Mouse (Mus musculus): ENCODE measurements around the gene Gls. TPM values are rescaled to one million over a fixed set of nuclear protein-coding genes. Genes with fewer than 3 reads are reported as not detected.
A peak's percentile ranks its signal among the peaks of the same experiment; 100 is the strongest.

Gene Gls
- total and polyA plus RNA-seq, 2 experiments from 2014 or later: 25.7 to 152 TPM

GRCm38 (mm10) chr1:52150676-52151075 lies 82.4 kb downstream of the Gls start:
- no peak for TF ChIP-seq CTCF (IDR thresholded peaks at IDR 0.05; ENCODE audit: low read depth)
- WGBS: 56% methylated on average over 11 of the region's 11 CpGs
- H3K4me3 ChIP-seq (ENCODE audit: low read length): no peak overlapping the region
- no peak for DNase-seq (ENCODE audit: low spot score)
- H3K9ac ChIP-seq (replicated peaks; ENCODE audit: low read length): no peak overlapping the region
- H3K36me3 ChIP-seq (ENCODE audit: insufficient read depth, low read length): 0 out of 2 replicates have a peak, but pooled peaks cover under 1% of the 10 kb centered on the region
- H3K4me2 ChIP-seq (ENCODE audit: low read depth, low read length): no peak overlapping the region
- no peaks in the 10 kb centered on the region; the same call in 1 of the 2 replicates for H3K4me1 ChIP-seq (ENCODE audit: insufficient read depth, low read length)
- peak overlapping the region; percentile 58 for H3K27ac ChIP-seq
- 0 out of 2 replicates have a peak, but pooled peaks have one; percentile 13 for ATAC-seq
- no peaks in the 10 kb centered on the region for H3K27me3 ChIP-seq (ENCODE audit: insufficient read depth, low read length)
- H3K9me3 ChIP-seq (ENCODE audit: low read length): no peaks in the 10 kb centered on the region

- peak overlapping the region; percentile 58; the same call in 1 of the 2 replicates for H3K27ac ChIP-seq
- no peaks in the 10 kb centered on the region for H3K36me3 ChIP-seq (ENCODE audit: insufficient read depth, low read length)
- ATAC-seq (peak; percentile 74), DNase-seq (ENCODE audit: low spot score) (peak; percentile 81)
- H3K4me2 ChIP-seq (ENCODE audit: low read depth, low read length): no peak overlapping the region
- no peak overlapping the region for H3K4me3 ChIP-seq (ENCODE audit: low read length)
- H3K4me1 ChIP-seq (ENCODE audit: insufficient read depth, low read length): no peaks in the 10 kb centered on the region; the same call in 1 of the 2 replicates
- TF ChIP-seq CTCF (IDR thresholded peaks at IDR 0.05; ENCODE audit: low read depth): no peak
- H3K9me3 ChIP-seq (ENCODE audit: low read length): no peaks in the 10 kb centered on the region
- no peaks in the 10 kb centered on the region for H3K27me3 ChIP-seq (ENCODE audit: insufficient read depth, low read length)
- WGBS: 42% methylated on average over 9 of the region's 9 CpGs
- H3K9ac ChIP-seq (replicated peaks; ENCODE audit: low read length): no peak overlapping the region
These were observed 83.1 kb downstream of the Gls start for GRCm38 (mm10) chr1:52149934-52150346.

GRCm38 (mm10) chr1:52148696-52149095 lies 84.3 kb downstream of the Gls start:
- no peak overlapping the region for H3K9ac ChIP-seq (replicated peaks; ENCODE audit: low read length)
- H3K27me3 ChIP-seq (ENCODE audit: insufficient read depth, low read length): no peaks in the 10 kb centered on the region
- no peaks in the 10 kb centered on the region for H3K36me3 ChIP-seq (ENCODE audit: insufficient read depth, low read length)
- no peak overlapping the region for H3K4me3 ChIP-seq (ENCODE audit: low read length)
- no peak for DNase-seq (ENCODE audit: low spot score)
- no peak overlapping the region for H3K27ac ChIP-seq
- no peak for TF ChIP-seq CTCF (IDR thresholded peaks at IDR 0.05; ENCODE audit: low read depth)
- ATAC-seq: no peak
- no peaks in the 10 kb centered on the region; the same call in 1 of the 2 replicates for H3K4me1 ChIP-seq (ENCODE audit: insufficient read depth, low read length)
- no peaks in the 10 kb centered on the region for H3K9me3 ChIP-seq (ENCODE audit: low read length)
- WGBS: 52% methylated on average over 7 of the region's 7 CpGs
- H3K4me2 ChIP-seq (ENCODE audit: low read depth, low read length): no peak overlapping the region

- Histone ChIP-seq H3K9me3 (ENCODE audit: low read length) (no peaks in the 10 kb centered on the region), H3K27ac (no peak overlapping the region), H3K36me3 (ENCODE audit: insufficient read depth, low read length) (no peaks in the 10 kb centered on the region), H3K27me3 (ENCODE audit: insufficient read depth, low read length) (no peaks in the 10 kb centered on the region), H3K4me3 (ENCODE audit: low read length) (no peak overlapping the region), H3K4me1 (ENCODE audit: insufficient read depth, low read length) (no peaks in the 10 kb centered on the region; the same call in 1 of the 2 replicates), H3K4me2 (ENCODE audit: low read depth, low read length) (no peak overlapping the region), H3K9ac (replicated peaks; ENCODE audit: low read length) (no peak overlapping the region)
- no peak for ATAC-seq
- TF ChIP-seq CTCF (IDR thresholded peaks at IDR 0.05; ENCODE audit: low read depth): no peak
- peak; percentile 38 for DNase-seq (ENCODE audit: low spot score)
- WGBS: 77% methylated on average over 7 of the region's 7 CpGs
These were observed 84.9 kb downstream of the Gls start for GRCm38 (mm10) chr1:52148178-52148577.

GRCm38 (mm10) chr1:52147431-52147830 lies 85.6 kb downstream of the Gls start:
- ATAC-seq (no peak), DNase-seq (ENCODE audit: low spot score) (no peak)
- Histone ChIP-seq H3K4me2 (ENCODE audit: low read depth, low read length) (no peak overlapping the region), H3K27me3 (ENCODE audit: insufficient read depth, low read length) (no peaks in the 10 kb centered on the region), H3K4me1 (ENCODE audit: insufficient read depth, low read length) (no peaks in the 10 kb centered on the region; the same call in 1 of the 2 replicates), H3K4me3 (ENCODE audit: low read length) (no peak overlapping the region), H3K9ac (replicated peaks; ENCODE audit: low read length) (no peak overlapping the region), H3K36me3 (ENCODE audit: insufficient read depth, low read length) (no peaks in the 10 kb centered on the region), H3K9me3 (ENCODE audit: low read length) (no peaks in the 10 kb centered on the region), H3K27ac (no peak overlapping the region)
- WGBS: 84% methylated on average over 2 of the region's 2 CpGs
- no peak for TF ChIP-seq CTCF (IDR thresholded peaks at IDR 0.05; ENCODE audit: low read depth)

GRCm38 (mm10) chr1:52146214-52146970 lies 86.6 kb downstream of the Gls start:
- 53% methylated on average over 12 of the region's 12 CpGs for WGBS
- Histone ChIP-seq H3K9me3 (ENCODE audit: low read length) (no peaks in the 10 kb centered on the region), H3K4me1 (ENCODE audit: insufficient read depth, low read length) (no peaks in the 10 kb centered on the region; the same call in 1 of the 2 replicates), H3K27me3 (ENCODE audit: insufficient read depth, low read length) (no peaks in the 10 kb centered on the region), H3K4me2 (ENCODE audit: low read depth, low read length) (no peak overlapping the region), H3K36me3 (ENCODE audit: insufficient read depth, low read length) (no peaks in the 10 kb centered on the region), H3K4me3 (ENCODE audit: low read length) (no peak overlapping the region), H3K9ac (replicated peaks; ENCODE audit: low read length) (no peak overlapping the region), H3K27ac (no peak overlapping the region)
- ATAC-seq (peak; percentile 78), DNase-seq (ENCODE audit: low spot score) (peak; percentile 89)
- peak; percentile 86 for TF ChIP-seq CTCF (IDR thresholded peaks at IDR 0.05; ENCODE audit: low read depth)

- Histone ChIP-seq H3K4me2 (ENCODE audit: low read depth, low read length) (no peak overlapping the region), H3K4me3 (ENCODE audit: low read length) (no peak overlapping the region), H3K36me3 (ENCODE audit: insufficient read depth, low read length) (no peaks in the 10 kb centered on the region), H3K4me1 (ENCODE audit: insufficient read depth, low read length) (no peaks in the 10 kb centered on the region; the same call in 1 of the 2 replicates), H3K9me3 (ENCODE audit: low read length) (no peaks in the 10 kb centered on the region), H3K27me3 (ENCODE audit: insufficient read depth, low read length) (no peaks in the 10 kb centered on the region), H3K27ac (no peak overlapping the region), H3K9ac (replicated peaks; ENCODE audit: low read length) (no peak overlapping the region)
- DNase-seq (ENCODE audit: low spot score): no peak
- no peak for ATAC-seq
- 82% methylated on average over 10 of the region's 10 CpGs for WGBS
- TF ChIP-seq CTCF (IDR thresholded peaks at IDR 0.05; ENCODE audit: low read depth): no peak
These were observed 88.1 kb downstream of the Gls start for GRCm38 (mm10) chr1:52144907-52145306.

Measured in hindbrain, postnatal 0 days (tissue).